Mouse (Mus musculus) lung, adult 2 months (tissue): ENCODE measurements around the gene Cacng7. TPM values are rescaled to one million over a fixed set of nuclear protein-coding genes. Genes with fewer than 3 reads are reported as not detected.

Experiments
- DNase-seq: peaks from one replicate; pipeline ENCODE4 v3.0.0; 2022
- H3K4me1 ChIP-seq: fragments of 200-500 bp; 2 replicates; pipeline ENCODE4 v1.6.1; 2011; ENCODE audit warnings: low read length; ENCODE audit not compliant: control insufficient read depth, insufficient read depth
- H3K4me3 ChIP-seq: fragments of 200-500 bp; replicated peaks from 2 replicates; pipeline ENCODE3; 2011; ENCODE audit warnings: low read depth, mild to moderate bottlenecking, control low read depth, low read length; ENCODE audit errors: extremely low read depth
- CTCF ChIP-seq: fragments of 200-500 bp; IDR thresholded peaks from 2 replicates; pipeline ENCODE4 v1.5.1; 2011; ENCODE audit warnings: mild to moderate bottlenecking, low read length, control low read depth; ENCODE audit not compliant: insufficient read depth
- POLR2A ChIP-seq: fragments of 200-500 bp; IDR thresholded peaks from 2 replicates; pipeline ENCODE4 v1.6.1; 2011; ENCODE audit warnings: low read depth, mild to moderate bottlenecking, control low read depth, low read length, borderline replicate concordance; ENCODE audit errors: extremely low read depth
- WGBS: fragments of 180-500 bp; shearing (Covaris S2); methylation state at CpG from one replicate; pipeline ENCODE4 v1.1.7; 2018; 5-methylcytosine and 5-hydroxymethylcytosine counted together
- polyA plus RNA-seq: library from polyadenylated mRNA; depleted of rRNA; stranded (reverse); fragments of >200 nt; gene quantifications from 2 replicates; pipeline ENCODE4 v1.2.3, GENCODE M21; 2012

Cacng7 gene
- polyA plus RNA-seq, 1 experiment = 7.4 TPM

- 3% methylated on average over 16 of the region's 16 CpGs for WGBS
- no peak for DNase-seq
- Histone ChIP-seq H3K4me1 (peaks cover 23% of the 10 kb centered on the region), H3K4me3 (peak overlapping the region; percentile 41)
- no peak for TF ChIP-seq CTCF
- no peak for TF ChIP-seq POLR2A
Observed at GRCm38 (mm10) chr7:3302556-3303275, 30.0 kb upstream of the Cacng7 start.

- WGBS = under 1% methylated on average over 29 of the region's 29 CpGs
- H3K4me3 ChIP-seq = peak overlapping the region; percentile 41
Observed at GRCm38 (mm10) chr7:3303276-3303781, 29.4 kb upstream of the Cacng7 start.

GRCm38 (mm10) chr7:3303789-3304188, 29.0 kb upstream of the Cacng7 start:
- H3K4me3 ChIP-seq = no peak overlapping the region
- TF ChIP-seq POLR2A (no peak), CTCF (no peak)
- 16% methylated on average over 12 of the region's 12 CpGs for WGBS

More at GRCm38 (mm10) chr7:3303276-3303781, 29.4 kb upstream of the Cacng7 start:
- peaks cover 23% of the 10 kb centered on the region for H3K4me1 ChIP-seq
- no peak for TF ChIP-seq CTCF
- no peak for TF ChIP-seq POLR2A
- DNase-seq = peak; percentile 24

GRCm38 (mm10) chr7:3304298-3304697, 28.5 kb upstream of the Cacng7 start:
- peaks cover 23% of the 10 kb centered on the region for H3K4me1 ChIP-seq
- DNase-seq = no peak
- no peak for TF ChIP-seq CTCF
- TF ChIP-seq POLR2A = no peak
- no peak overlapping the region for H3K4me3 ChIP-seq
- WGBS = 19% methylated on average over 10 of the region's 10 CpGs

More at GRCm38 (mm10) chr7:3303789-3304188, 29.0 kb upstream of the Cacng7 start:
- peaks cover 23% of the 10 kb centered on the region for H3K4me1 ChIP-seq
- no peak for DNase-seq

GRCm38 (mm10) chr7:3306400-3306799, 26.4 kb upstream of the Cacng7 start:
- Histone ChIP-seq H3K4me1 (peaks cover 17% of the 10 kb centered on the region), H3K4me3 (no peak overlapping the region)
- no peak for TF ChIP-seq CTCF
- TF ChIP-seq POLR2A = no peak
- 84% methylated on average over 3 of the region's 3 CpGs for WGBS
- no peak for DNase-seq

GRCm38 (mm10) chr7:3308646-3309045, 24.1 kb upstream of the Cacng7 start:
- no peak for TF ChIP-seq POLR2A
- no peak for TF ChIP-seq CTCF
- 73% methylated on average over 4 of the region's 4 CpGs for WGBS
- no peak for DNase-seq
- no peak overlapping the region for H3K4me3 ChIP-seq
- H3K4me1 ChIP-seq = peaks cover 2% of the 10 kb centered on the region

- no peak for TF ChIP-seq POLR2A
- no peak for TF ChIP-seq CTCF
- Histone ChIP-seq H3K4me3 (no peak overlapping the region), H3K4me1 (no peaks in the 10 kb centered on the region)
- DNase-seq = no peak
- 97% methylated on average over 7 of the region's 7 CpGs for WGBS
Observed at GRCm38 (mm10) chr7:3310233-3310632, 22.5 kb upstream of the Cacng7 start.

GRCm38 (mm10) chr7:3313571-3313970, 19.2 kb upstream of the Cacng7 start:
- 71% methylated on average over 8 of the region's 8 CpGs for WGBS

GRCm38 (mm10) chr7:3314121-3314520, 18.6 kb upstream of the Cacng7 start:
- no peak overlapping the region for H3K4me3 ChIP-seq
- DNase-seq = no peak
- no peaks in the 10 kb centered on the region for H3K4me1 ChIP-seq
- TF ChIP-seq CTCF = no peak
- 73% methylated on average over 5 of the region's 5 CpGs for WGBS

More at GRCm38 (mm10) chr7:3313571-3313970, 19.2 kb upstream of the Cacng7 start:
- Histone ChIP-seq H3K4me3 (no peak overlapping the region), H3K4me1 (no peaks in the 10 kb centered on the region)
- DNase-seq = no peak
- no peak for TF ChIP-seq CTCF
- TF ChIP-seq POLR2A = no peak

GRCm38 (mm10) chr7:3317704-3318103, 15.1 kb upstream of the Cacng7 start:
- Histone ChIP-seq H3K4me1 (no peaks in the 10 kb centered on the region), H3K4me3 (no peak overlapping the region)
- no peak for DNase-seq
- TF ChIP-seq CTCF = no peak
- TF ChIP-seq POLR2A = no peak
- WGBS = 45% methylated on average over 4 of the region's 4 CpGs
